Mouse (Mus musculus): Measurements from ENCODE around the gene Lysmd4. TPM values are rescaled to one million over a fixed set of nuclear protein-coding genes. Genes with fewer than 3 reads are reported as not detected.
"Not testable (repeated sequence)": the region's sequence is repeated elsewhere in the genome, so short reads cannot be mapped to it uniquely, and the experiment has no call there.

Lysmd4 gene
- total RNA-seq, 2 experiments from 2014 or later = 34.4 to 39.0 TPM

- intact Hi-C loops (cut with DNase I) = loop anchor here (10.0 kb wide), 1 partner anchor 526 kb away; the partner anchor contains the start of gene Synm
- DNase-seq (ENCODE audit: low spot score in 2 of 2) = no peak
These were observed 6.7 kb downstream of the Lysmd4 start for GRCm38 (mm10) chr7:67228891-67229602.

GRCm38 (mm10) chr7:67229701-67230100 is 7.4 kb downstream of the Lysmd4 start:
- DNase-seq (ENCODE audit: low spot score in 2 of 2) = no peak
- intact Hi-C loops (cut with DNase I) = loop anchor here (10.0 kb wide), 1 partner anchor 525 kb away; the partner anchor contains the start of gene Synm

- intact Hi-C loops (cut with DNase I) = no loop called here
- DNase-seq (ENCODE audit: low spot score in 2 of 2) = no peak
These were observed 7.9 kb downstream of the Lysmd4 start for GRCm38 (mm10) chr7:67230221-67230620.

GRCm38 (mm10) chr7:67230640-67231140 is 8.3 kb downstream of the Lysmd4 start:
- no peak for DNase-seq (ENCODE audit: low spot score in 2 of 2)
- intact Hi-C loops (cut with DNase I) = no loop called here

- DNase-seq (ENCODE audit: low spot score in 2 of 2) = no peak
These were observed 10.2 kb downstream of the Lysmd4 start for GRCm38 (mm10) chr7:67232504-67232903.

GRCm38 (mm10) chr7:67234797-67235196 is 12.5 kb downstream of the Lysmd4 start:
- intact Hi-C loops (cut with DNase I) = no loop called here
- DNase-seq (ENCODE audit: low spot score in 2 of 2) = no peak

More at GRCm38 (mm10) chr7:67232504-67232903, 10.2 kb downstream of the Lysmd4 start:
- intact Hi-C loops (cut with DNase I) = no loop called here

GRCm38 (mm10) chr7:67236351-67236750 is 14.0 kb downstream of the Lysmd4 start:
- intact Hi-C loops (cut with DNase I) = no loop called here

GRCm38 (mm10) chr7:67237752-67238151 is 15.4 kb downstream of the Lysmd4 start:
- DNase-seq (ENCODE audit: low spot score in 2 of 2) = no peak
- intact Hi-C loops (cut with DNase I) = no loop called here

More at GRCm38 (mm10) chr7:67236351-67236750, 14.0 kb downstream of the Lysmd4 start:
- DNase-seq (ENCODE audit: low spot score in 2 of 2) = no peak

- no peak for DNase-seq (ENCODE audit: low spot score in 2 of 2)
- intact Hi-C loops (cut with DNase I) = loop anchor here (2.0 to 5.0 kb wide), 3 partner anchors 130 to 389 kb away; partner anchors contain the start of gene Mef2a
These were observed 19.6 kb downstream of the Lysmd4 start for GRCm38 (mm10) chr7:67241969-67242368.

GRCm38 (mm10) chr7:67243121-67243893 is 21.0 kb downstream of the Lysmd4 start:
- intact Hi-C loops (cut with DNase I) = loop anchor here (5.0 kb wide), 2 partner anchors 129 to 304 kb away; partner anchors contain the start of gene Mef2a
- DNase-seq (ENCODE audit: low spot score in 2 of 2) = no peak

GRCm38 (mm10) chr7:67243894-67244282 is 21.5 kb downstream of the Lysmd4 start:
- intact Hi-C loops (cut with DNase I) = loop anchor here (5.0 kb wide), 2 partner anchors 128 to 303 kb away; partner anchors contain the start of gene Mef2a
- no peak for DNase-seq (ENCODE audit: low spot score in 2 of 2)

- intact Hi-C loops (cut with DNase I) = no loop called here
- DNase-seq (ENCODE audit: low spot score in 2 of 2) = no peak
These were observed 22.9 kb downstream of the Lysmd4 start for GRCm38 (mm10) chr7:67245255-67245654.

GRCm38 (mm10) chr7:67246067-67246466 is 23.7 kb downstream of the Lysmd4 start:
- intact Hi-C loops (cut with DNase I) = no loop called here

GRCm38 (mm10) chr7:67259828-67260563 is 37.7 kb downstream of the Lysmd4 start:
- DNase-seq (ENCODE audit: low spot score in 2 of 2) = peak; percentile 37 to 42
- intact Hi-C loops (cut with DNase I) = no loop called here

More at GRCm38 (mm10) chr7:67246067-67246466, 23.7 kb downstream of the Lysmd4 start:
- no peak for DNase-seq (ENCODE audit: low spot score in 2 of 2)

- DNase-seq (ENCODE audit: low spot score in 2 of 2); intact Hi-C loops (cut with DNase I): not testable (repeated sequence)
These were observed 48.1 kb downstream of the Lysmd4 start for GRCm38 (mm10) chr7:67270447-67270846.

- no peak for DNase-seq (ENCODE audit: low spot score in 2 of 2)
- intact Hi-C loops (cut with DNase I) = no loop called here
These were observed 61.2 kb downstream of the Lysmd4 start for GRCm38 (mm10) chr7:67283581-67283980.

GRCm38 (mm10) chr7:67287456-67287855 is 65.1 kb downstream of the Lysmd4 start:
- DNase-seq (ENCODE audit: low spot score in 2 of 2) = no peak
- intact Hi-C loops (cut with DNase I) = no loop called here

GRCm38 (mm10) chr7:67291356-67291755 is 69.0 kb downstream of the Lysmd4 start:
- DNase-seq (ENCODE audit: low spot score in 2 of 2) = no peak
- intact Hi-C loops (cut with DNase I) = no loop called here

- intact Hi-C loops (cut with DNase I) = no loop called here
- DNase-seq (ENCODE audit: low spot score in 2 of 2) = no peak
These were observed 74.1 kb downstream of the Lysmd4 start for GRCm38 (mm10) chr7:67296419-67296818.

GRCm38 (mm10) chr7:67304937-67305336 is 82.6 kb downstream of the Lysmd4 start:
- DNase-seq (ENCODE audit: low spot score in 2 of 2) = no peak
- intact Hi-C loops (cut with DNase I) = no loop called here

Data from left cerebral cortex, postnatal 25 days (tissue).